Mouse (Mus musculus) limb, embryonic 10.5 days (tissue): ENCODE data around the gene Rfpl4b. TPM values are rescaled to one million over a fixed set of nuclear protein-coding genes. Genes with fewer than 3 reads are reported as not detected.
"Not testable (repeated sequence)": the region's sequence is repeated elsewhere in the genome, so short reads cannot be mapped to it uniquely, and the experiment has no call there.

Experiments
- DNase-seq: peaks from one replicate; pipeline ENCODE4 v3.0.0-alpha.2; 2017; ENCODE audit warnings: low spot score
- H3K27ac ChIP-seq: fragments of 300-500 bp; sonication (generic); 2 replicates; pipeline ENCODE4 v1.5.1; 2016; ENCODE audit warnings: mild to moderate bottlenecking
- H3K27me3 ChIP-seq: fragments of 300-500 bp; sonication (generic); 2 replicates; pipeline ENCODE4 v1.6.1; 2016; ENCODE audit warnings: low read depth, mild to moderate bottlenecking; ENCODE audit not compliant: poor library complexity, severe bottlenecking
- H3K36me3 ChIP-seq: fragments of 300-500 bp; sonication (generic); 2 replicates; pipeline ENCODE4 v1.6.1; 2016; ENCODE audit warnings: mild to moderate bottlenecking, moderate library complexity
- H3K4me1 ChIP-seq: fragments of 300-500 bp; sonication (generic); 2 replicates; pipeline ENCODE4 v1.6.1; 2016
- H3K4me3 ChIP-seq: fragments of 300-500 bp; sonication (generic); 2 replicates; pipeline ENCODE4 v1.5.1; 2016; ENCODE audit warnings: mild to moderate bottlenecking, moderate library complexity
- H3K9me3 ChIP-seq: fragments of 300-500 bp; sonication (generic); replicated peaks from 2 replicates; pipeline ENCODE4 v1.6.1; 2016; ENCODE audit warnings: mild to moderate bottlenecking
- WGBS: fragments of 180-500 bp; shearing (Covaris S2); methylation state at CpG from one replicate; pipeline ENCODE4 v1.1.7; 2016; 5-methylcytosine and 5-hydroxymethylcytosine counted together
- polyA plus RNA-seq: library from polyadenylated mRNA; unstranded; fragments of >200 nt; fragmentation: Nextera tagmentation; extraction: Ambion mirVana; gene quantifications from 2 replicates; pipeline ENCODE4 v1.2.1, GENCODE M21; 2016

Gene Rfpl4b
- not detected in 2 replicates for polyA plus RNA-seq

GRCm38 (mm10) chr10:38821679-38822078 lies at the start of gene Rfpl4b:
Rfpl4b (minus strand) TSS chr10:38821779.
- Histone ChIP-seq H3K27me3 (no peaks in the 10 kb centered on the region), H3K27ac (no peak within 1 kb of the TSS), H3K4me1 (peaks cover 3% of the 10 kb centered on the region; the same call in 1 of the 2 replicates), H3K9me3 (peaks cover under 1% of the 10 kb centered on the region; the same call in 1 of the 2 replicates), H3K36me3 (no peaks in the 10 kb centered on the region), H3K4me3 (no peak within 1 kb of the TSS)
- WGBS = 91% methylated on average over 3 of the region's 3 CpGs
- DNase-seq = no peak

GRCm38 (mm10) chr10:38855186-38855585 lies 33.6 kb upstream of the Rfpl4b start:
- WGBS = 58% methylated on average over 2 of the region's 2 CpGs
- no peak for DNase-seq
- no peak overlapping the region for H3K27ac ChIP-seq

GRCm38 (mm10) chr10:38850006-38850405 lies 28.4 kb upstream of the Rfpl4b start:
- H3K27me3 ChIP-seq, H3K4me3 ChIP-seq, H3K36me3 ChIP-seq, H3K27ac ChIP-seq, DNase-seq, H3K4me1 ChIP-seq, H3K9me3 ChIP-seq: not testable (repeated sequence)
- WGBS = 55% methylated on average over 5 of the region's 5 CpGs

More at GRCm38 (mm10) chr10:38855186-38855585, 33.6 kb upstream of the Rfpl4b start:
- Histone ChIP-seq H3K36me3 (no peaks in the 10 kb centered on the region), H3K4me3 (no peak overlapping the region), H3K4me1 (peaks cover 13% of the 10 kb centered on the region), H3K9me3 (no peaks in the 10 kb centered on the region), H3K27me3 (no peaks in the 10 kb centered on the region)

GRCm38 (mm10) chr10:38848884-38849499 lies 27.4 kb upstream of the Rfpl4b start:
- H3K27ac ChIP-seq = no peak overlapping the region
- H3K27me3 ChIP-seq = no peaks in the 10 kb centered on the region
- H3K4me1 ChIP-seq = 0 out of 2 replicates have a peak, but pooled peaks cover 5% of the 10 kb centered on the region
- no peaks in the 10 kb centered on the region for H3K9me3 ChIP-seq
- H3K4me3 ChIP-seq = no peak overlapping the region
- DNase-seq = peak; percentile 83
- WGBS = 15% methylated on average over 8 of the region's 8 CpGs
- H3K36me3 ChIP-seq = no peaks in the 10 kb centered on the region

- no peak for DNase-seq
- Histone ChIP-seq H3K36me3 (no peaks in the 10 kb centered on the region), H3K9me3 (no peaks in the 10 kb centered on the region), H3K4me1 (0 out of 2 replicates have a peak, but pooled peaks cover 5% of the 10 kb centered on the region), H3K4me3 (no peak overlapping the region), H3K27ac (no peak overlapping the region), H3K27me3 (no peaks in the 10 kb centered on the region)
- 87% methylated on average over 4 of the region's 4 CpGs for WGBS
Observed at GRCm38 (mm10) chr10:38848231-38848630, 26.7 kb upstream of the Rfpl4b start.

GRCm38 (mm10) chr10:38823741-38824140 lies 2.2 kb upstream of the Rfpl4b start:
- Histone ChIP-seq H3K4me3 (no peak overlapping the region), H3K36me3 (no peaks in the 10 kb centered on the region), H3K27ac (0 out of 2 replicates have a peak overlapping the region, but pooled peaks have one; percentile 28), H3K27me3 (no peaks in the 10 kb centered on the region), H3K4me1 (peaks cover 3% of the 10 kb centered on the region; the same call in 1 of the 2 replicates), H3K9me3 (peaks cover 3% of the 10 kb centered on the region; the same call in 1 of the 2 replicates)
- DNase-seq = no peak
- 41% methylated on average over 1 of the region's 1 CpGs for WGBS

- 88% methylated on average over 2 of the region's 2 CpGs for WGBS
- no peak overlapping the region for H3K4me3 ChIP-seq
- H3K4me1 ChIP-seq = no peaks in the 10 kb centered on the region
- DNase-seq = no peak
- no peaks in the 10 kb centered on the region for H3K36me3 ChIP-seq
- no peaks in the 10 kb centered on the region for H3K9me3 ChIP-seq
- no peaks in the 10 kb centered on the region for H3K27me3 ChIP-seq
- no peak overlapping the region for H3K27ac ChIP-seq
Observed at GRCm38 (mm10) chr10:38806056-38806455, 15.5 kb downstream of the Rfpl4b start.

GRCm38 (mm10) chr10:38804047-38804446 lies 17.5 kb downstream of the Rfpl4b start:
- Histone ChIP-seq H3K4me3 (no peak overlapping the region), H3K36me3 (no peaks in the 10 kb centered on the region), H3K9me3 (no peaks in the 10 kb centered on the region), H3K27ac (no peak overlapping the region), H3K27me3 (no peaks in the 10 kb centered on the region), H3K4me1 (no peaks in the 10 kb centered on the region)
- 92% methylated on average over 8 of the region's 8 CpGs for WGBS
- DNase-seq = no peak

GRCm38 (mm10) chr10:38803304-38803703 lies 18.3 kb downstream of the Rfpl4b start:
- Histone ChIP-seq H3K27ac (no peak overlapping the region), H3K36me3 (no peaks in the 10 kb centered on the region), H3K4me3 (no peak overlapping the region), H3K4me1 (no peaks in the 10 kb centered on the region), H3K9me3 (no peaks in the 10 kb centered on the region), H3K27me3 (no peaks in the 10 kb centered on the region)
- DNase-seq = no peak
- WGBS = 91% methylated on average over 7 of the region's 7 CpGs

GRCm38 (mm10) chr10:38788612-38789011 lies 33.0 kb downstream of the Rfpl4b start:
- Histone ChIP-seq H3K27ac (no peak overlapping the region), H3K36me3 (no peaks in the 10 kb centered on the region), H3K9me3 (no peaks in the 10 kb centered on the region), H3K4me3 (no peak overlapping the region), H3K27me3 (no peaks in the 10 kb centered on the region), H3K4me1 (no peaks in the 10 kb centered on the region)
- WGBS = 84% methylated on average over 3 of the region's 3 CpGs
- DNase-seq = no peak

Other genes starting within 250 kb of the Rfpl4b start
- 26.6 and 29.5 TPM in 2 replicates for gene Lama4, start 143.7 kb upstream of the Rfpl4b start, polyA plus RNA-seq